Mouse (Mus musculus) midbrain, embryonic 16.5 days (tissue): Measurements from ENCODE around the gene Elp5. TPM values are rescaled to one million over a fixed set of nuclear protein-coding genes. Genes with fewer than 3 reads are reported as not detected.

Source experiments
- ATAC-seq: fragments of 200-750 bp; cut with Nextera tagmentation; 2 replicates; pipeline ENCODE4 v1.8.0; 2017; ENCODE audit warnings: moderate TSS enrichment
- H3K27ac ChIP-seq: fragments of 300-500 bp; sonication (generic); 2 replicates; pipeline ENCODE4 v1.5.1; 2014; ENCODE audit warnings: mild to moderate bottlenecking, low read length, mixed read lengths
- H3K27me3 ChIP-seq: fragments of 300-500 bp; sonication (generic); 2 replicates; pipeline ENCODE4 v1.6.1; 2014; ENCODE audit warnings: low read depth, low read length, mixed read lengths; ENCODE audit not compliant: control insufficient read depth, insufficient read depth
- H3K36me3 ChIP-seq: fragments of 300-500 bp; sonication (generic); 2 replicates; pipeline ENCODE4 v1.6.1; 2014; ENCODE audit warnings: mild to moderate bottlenecking, low read length, moderate library complexity, mixed read lengths; ENCODE audit not compliant: control insufficient read depth, insufficient read depth
- H3K4me1 ChIP-seq: fragments of 300-500 bp; sonication (generic); 2 replicates; pipeline ENCODE4 v1.6.1; 2014; ENCODE audit warnings: mild to moderate bottlenecking, low read length, mixed read lengths; ENCODE audit not compliant: control insufficient read depth, insufficient read depth
- H3K4me2 ChIP-seq: fragments of 300-500 bp; sonication (generic); 2 replicates; pipeline ENCODE4 v1.6.1; 2014; ENCODE audit warnings: mild to moderate bottlenecking, low read length, mixed read lengths
- H3K4me3 ChIP-seq: fragments of 300-500 bp; sonication (generic); 2 replicates; pipeline ENCODE4 v1.5.1; 2014; ENCODE audit warnings: low read depth, mild to moderate bottlenecking, low read length, moderate library complexity, mixed read lengths
- H3K9ac ChIP-seq: fragments of 300-500 bp; sonication (generic); 2 replicates; pipeline ENCODE4 v1.6.1; 2014; ENCODE audit warnings: low read depth, low read length, mixed read lengths
- H3K9me3 ChIP-seq: fragments of 300-500 bp; sonication (generic); replicated peaks from 2 replicates; pipeline ENCODE4 v1.6.1; 2014; ENCODE audit warnings: mild to moderate bottlenecking, low read length, mixed read lengths; ENCODE audit not compliant: control insufficient read depth, poor library complexity, severe bottlenecking
- WGBS: fragments of 180-500 bp; shearing (Covaris S2); extraction: QIAGEN DNeasy Blood & Tissue Kit; methylation state at CpG from one replicate; pipeline ENCODE4 v1.1.7; 2014; 5-methylcytosine and 5-hydroxymethylcytosine counted together
- microRNA counts: library from miRNA; unstranded; fragments of <30 nt; microRNA quantifications from one replicate; lab custom pipeline; 2016
- microRNA-seq: library from miRNA; unstranded; fragments of <30 nt; microRNA quantifications from one replicate; pipeline ENCODE4, GENCODE M21; 2017
- polyA plus RNA-seq: library from polyadenylated mRNA; unstranded; fragments of >200 nt; fragmentation: Nextera tagmentation; extraction: Ambion mirVana; gene quantifications from 2 replicates; pipeline ENCODE4 v1.2.1, GENCODE M21; 2015

Gene Elp5
- polyA plus RNA-seq, 1 experiment from 2014 or later, result 173 TPM

DNA sequence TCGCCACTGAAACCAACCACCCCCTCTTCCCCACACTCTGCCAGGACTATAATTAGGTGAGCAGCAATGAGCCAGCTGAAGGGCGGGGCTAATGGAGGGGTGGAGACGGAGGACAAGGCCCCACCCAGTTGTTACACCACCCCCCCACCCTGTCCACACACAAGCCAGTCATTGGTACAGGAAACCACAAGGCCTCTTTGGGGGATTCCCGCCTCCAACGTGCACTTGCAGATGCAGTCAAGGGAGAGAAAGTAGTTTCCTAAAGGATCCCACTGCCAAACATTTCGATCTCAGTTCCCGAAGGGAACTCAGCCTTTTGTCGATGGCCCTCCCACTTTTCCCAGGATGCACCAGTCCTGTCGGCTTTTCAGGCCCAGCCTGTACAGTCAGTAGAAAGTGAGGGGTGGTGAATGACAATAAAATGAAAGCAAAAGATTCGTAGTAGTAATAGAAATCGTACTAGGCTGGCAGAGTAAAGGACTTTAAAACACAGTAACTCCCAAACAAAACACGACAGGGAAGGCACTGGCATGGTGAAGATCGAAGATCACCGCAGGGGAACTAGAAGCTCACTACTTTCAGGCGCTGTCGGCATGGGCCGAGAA lies 62.6 kb downstream of the Elp5 start:
- 1% methylated on average over 17 of the region's 17 CpGs for WGBS
- Histone ChIP-seq H3K4me1 (peaks cover 38% of the 10 kb centered on the region), H3K27ac (peak overlapping the region; percentile 92), H3K4me2 (peak overlapping the region; percentile 98), H3K9me3 (no peaks in the 10 kb centered on the region), H3K9ac (peak overlapping the region; percentile 94), H3K36me3 (peaks cover 19% of the 10 kb centered on the region), H3K27me3 (no peaks in the 10 kb centered on the region), H3K4me3 (peak overlapping the region; percentile 94)
- ATAC-seq, result no peak

DNA sequence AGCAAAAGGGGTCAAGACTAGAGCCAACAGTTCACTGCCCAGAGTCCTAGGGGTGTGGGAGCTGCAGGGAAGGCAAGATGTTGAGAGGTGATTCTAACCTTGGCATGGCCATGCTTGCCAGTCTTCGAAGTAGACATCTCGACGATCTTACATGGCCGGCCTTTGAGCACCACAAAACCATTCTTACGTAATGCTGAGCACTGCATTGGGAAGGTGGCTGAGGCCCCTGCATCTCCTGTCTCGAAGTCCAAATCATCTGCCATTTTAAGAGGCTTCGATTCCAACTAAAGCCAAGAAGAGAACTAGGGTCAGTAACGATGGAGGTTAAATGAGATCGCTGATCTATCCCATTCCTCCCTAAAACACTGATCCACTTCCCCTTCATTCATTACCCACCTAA lies 63.3 kb downstream of the Elp5 start:
- peaks cover 19% of the 10 kb centered on the region for H3K36me3 ChIP-seq
- peak overlapping the region; percentile 98 for H3K4me2 ChIP-seq
- ATAC-seq, result no peak
- H3K27ac ChIP-seq, result no peak overlapping the region
- no peak overlapping the region for H3K9ac ChIP-seq
- 88% methylated on average over 9 of the region's 9 CpGs for WGBS
- peaks cover 43% of the 10 kb centered on the region for H3K4me1 ChIP-seq
- H3K27me3 ChIP-seq, result no peaks in the 10 kb centered on the region
- no peak overlapping the region for H3K4me3 ChIP-seq
- no peaks in the 10 kb centered on the region for H3K9me3 ChIP-seq

MicroRNAs within 50 kb of the gene (microRNA counts, 519-probe panel; counts per million panel counts)
- microRNA mmu-miR-324-3p (lab: Ali Mortazavi, UCI) (386 counts per million, percentile 18 among the panel's probes with 10 or more counts), microRNA mmu-miR-324-5p (lab: Ali Mortazavi, UCI) (2,211 counts per million, percentile 63 among the panel's probes with 10 or more counts)

Small RNAs within 50 kb of the gene (microRNA-seq; reads per million reads assigned to microRNA genes)
- gene Gm44349, result not detected
- gene Mir324, result 4,028 reads per million, percentile 89 among the genes with 10 or more reads in this experiment

Other genes with a start within 250 kb of the Elp5 start
- 13.0 and 15.5 TPM in 2 replicates for gene Polr2a, start 223.9 kb downstream of the Elp5 start, polyA plus RNA-seq
- gene Slc35g3, start 220.5 kb downstream of the Elp5 start, polyA plus RNA-seq, result 0.21 and 0.22 TPM in 2 replicates
- 4.2 and 5.2 TPM in 2 replicates for gene Zbtb4, start 216.6 kb downstream of the Elp5 start, polyA plus RNA-seq
- gene Chrnb1, start 186.6 kb downstream of the Elp5 start, polyA plus RNA-seq, result 1.4 and 1.6 TPM in 2 replicates
- gene Fgf11, start 180.7 kb downstream of the Elp5 start, polyA plus RNA-seq, result 4.1 and 4.5 TPM in 2 replicates
- 0.54 and 0.56 TPM in 2 replicates for gene Tmem102, start 176.9 kb downstream of the Elp5 start, polyA plus RNA-seq
- gene Gm39566, start 167.2 kb downstream of the Elp5 start, polyA plus RNA-seq, result not detected in 2 replicates
- not detected in 2 replicates for gene Spem2, start 164.1 kb downstream of the Elp5 start, polyA plus RNA-seq
- gene Spem1, start 160.3 kb downstream of the Elp5 start, polyA plus RNA-seq, result 0.24 and 0.68 TPM in 2 replicates
- 20.6 and 21.5 TPM in 2 replicates for gene Nlgn2, start 144.7 kb downstream of the Elp5 start, polyA plus RNA-seq
- gene Tmem256, start 144.0 kb downstream of the Elp5 start, polyA plus RNA-seq, result 271 and 312 TPM in 2 replicates
- 46.3 and 48.1 TPM in 2 replicates for gene Plscr3, start 136.1 kb downstream of the Elp5 start, polyA plus RNA-seq
- gene Tnk1, start 123.8 kb downstream of the Elp5 start, polyA plus RNA-seq, result 0.11 and 0.35 TPM in 2 replicates
- not detected in 2 replicates for gene Tmem95, start 104.5 kb downstream of the Elp5 start, polyA plus RNA-seq
- gene Kctd11, start 101.1 kb downstream of the Elp5 start, polyA plus RNA-seq, result 1.3 and 1.9 TPM in 2 replicates
- 0.26 and 0.42 TPM in 2 replicates for gene Acap1, start 87.0 kb downstream of the Elp5 start, polyA plus RNA-seq
- 6.6 and 7.4 TPM in 2 replicates for gene 2810408A11Rik, start 81.5 kb downstream of the Elp5 start, polyA plus RNA-seq
- 18.7 and 24.1 TPM in 2 replicates for gene Neurl4, start 81.4 kb downstream of the Elp5 start, polyA plus RNA-seq
- 70.3 TPM in 2 replicates for gene Gps2, start 68.6 kb downstream of the Elp5 start, polyA plus RNA-seq
- gene Eif5a, start 60.6 kb downstream of the Elp5 start, polyA plus RNA-seq, result 1,061 and 1,062 TPM in 2 replicates
- gene Ybx2, start 46.7 kb downstream of the Elp5 start, polyA plus RNA-seq, result 5.1 and 7.2 TPM in 2 replicates
- 3.1 and 3.2 TPM in 2 replicates for gene Slc2a4, start 34.3 kb downstream of the Elp5 start, polyA plus RNA-seq
- 0.40 and 0.70 TPM in 2 replicates for gene Cldn7, start 17.7 kb downstream of the Elp5 start, polyA plus RNA-seq
- 23.0 and 24.4 TPM in 2 replicates for gene Ctdnep1, start 1.4 kb downstream of the Elp5 start, polyA plus RNA-seq
- gene Gabarap, start 8.6 kb upstream of the Elp5 start, polyA plus RNA-seq, result 527 and 528 TPM in 2 replicates
- gene Phf23, start 13.3 kb upstream of the Elp5 start, polyA plus RNA-seq, result 51.2 and 58.6 TPM in 2 replicates
- gene Dvl2, start 18.1 kb upstream of the Elp5 start, polyA plus RNA-seq, result 21.9 and 26.1 TPM in 2 replicates
- 56.3 and 61.6 TPM in 2 replicates for gene Acadvl, start 32.9 kb upstream of the Elp5 start, polyA plus RNA-seq
- gene Dlg4, start 34.4 kb upstream of the Elp5 start, polyA plus RNA-seq, result 23.4 and 30.0 TPM in 2 replicates
- 2.3 and 3.0 TPM in 2 replicates for gene Asgr1, start 71.6 kb upstream of the Elp5 start, polyA plus RNA-seq
- gene Asgr2, start 110.1 kb upstream of the Elp5 start, polyA plus RNA-seq, result not detected in 2 replicates
- gene Mgl2, start 147.8 kb upstream of the Elp5 start, polyA plus RNA-seq, result 1.1 and 1.2 TPM in 2 replicates
- gene Clec10a, start 173.7 kb upstream of the Elp5 start, polyA plus RNA-seq, result 0.48 and 1.1 TPM in 2 replicates
- 6.9 and 7.8 TPM in 2 replicates for gene Slc16a11, start 230.2 kb upstream of the Elp5 start, polyA plus RNA-seq
- gene Slc16a13, start 238.5 kb upstream of the Elp5 start, polyA plus RNA-seq, result 12.7 and 13.6 TPM in 2 replicates
- gene Bcl6b, start 247.3 kb upstream of the Elp5 start, polyA plus RNA-seq, result 5.1 and 5.3 TPM in 2 replicates